Mouse (Mus musculus) stomach, postnatal 0 days (tissue): Measurements from ENCODE around the gene Ripor2.

Experiments used
- CTCF ChIP-seq: IDR thresholded peaks from 2 replicates; pipeline ENCODE4 v1.5.1; 2016; ENCODE audit warnings: antibody characterized with exemption, low read depth, mild to moderate bottlenecking, moderate library complexity
- EP300 ChIP-seq: optimal IDR thresholded peaks from 2 replicates; pipeline ENCODE3; 2016; ENCODE audit warnings: antibody characterized with exemption

DNA sequence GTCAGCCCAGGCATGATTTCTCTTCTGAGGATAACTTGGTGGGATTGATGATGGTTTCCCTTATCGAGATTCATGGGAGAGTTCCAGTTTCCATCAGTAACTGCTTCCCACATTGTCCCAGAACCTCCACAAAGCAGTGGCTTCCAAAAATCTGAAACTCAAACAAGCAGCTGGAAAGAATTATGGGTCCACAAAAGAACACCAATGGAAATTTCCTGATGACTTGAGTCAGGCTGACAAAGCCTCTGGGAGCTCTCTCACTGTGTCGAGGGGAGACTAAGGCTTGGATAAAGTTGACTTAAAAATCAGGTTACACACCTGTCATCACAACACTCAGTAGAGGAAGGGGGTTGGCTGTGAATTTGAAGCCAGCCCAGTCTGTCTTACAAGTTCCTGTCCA is 67.1 kb downstream of the Ripor2 start:
- no peak for TF ChIP-seq EP300
- TF ChIP-seq CTCF: no peak
